Mouse (Mus musculus): ENCODE data around the gene Spty2d1. TPM values are rescaled to one million over a fixed set of nuclear protein-coding genes. Genes with fewer than 3 reads are reported as not detected.
A peak's percentile ranks its signal among the peaks of the same experiment; 100 is the strongest.

Spty2d1 gene
- total RNA-seq, 2 experiments from 2014 or later: 11.9 to 13.6 TPM

GRCm38 (mm10) chr7:46997008-46997407, 11.2 kb downstream of the Spty2d1 start:
- ATAC-seq (replicated peaks; ENCODE audit: low FRiP score, poor library complexity, severe bottlenecking): no peak

GRCm38 (mm10) chr7:46995558-46995957, 12.7 kb downstream of the Spty2d1 start:
- ATAC-seq (replicated peaks; ENCODE audit: low FRiP score, poor library complexity, severe bottlenecking): no peak

GRCm38 (mm10) chr7:46993079-46993478, 15.1 kb downstream of the Spty2d1 start:
- no peak for ATAC-seq (replicated peaks; ENCODE audit: low FRiP score, poor library complexity, severe bottlenecking)

DNA sequence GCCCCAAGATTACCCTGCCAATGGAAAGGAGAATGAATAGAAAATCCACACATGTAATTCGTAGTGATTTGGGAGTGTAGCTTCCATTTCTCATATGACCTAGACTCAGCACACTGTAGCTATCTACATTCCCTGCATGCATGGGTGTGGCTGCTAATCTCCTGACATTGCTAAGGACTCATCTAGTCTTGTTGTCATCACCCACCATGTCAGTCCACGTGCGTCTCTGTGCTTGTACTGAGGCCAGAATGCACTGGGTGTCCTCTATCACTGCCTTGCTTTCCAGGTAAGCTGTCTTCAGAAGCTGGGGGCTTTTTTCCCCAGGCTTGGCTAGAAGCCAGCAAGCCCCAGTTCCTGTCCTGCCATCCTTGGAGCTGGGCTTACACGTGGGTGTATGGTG, 18.8 kb downstream of the Spty2d1 start:
- ATAC-seq (replicated peaks; ENCODE audit: low FRiP score, poor library complexity, severe bottlenecking): peak; percentile 68

- no peak for ATAC-seq (replicated peaks; ENCODE audit: low FRiP score, poor library complexity, severe bottlenecking)
These were observed 21.1 kb downstream of the Spty2d1 start for GRCm38 (mm10) chr7:46987073-46987472.

GRCm38 (mm10) chr7:46986646-46987045, 21.6 kb downstream of the Spty2d1 start:
- no peak for ATAC-seq (replicated peaks; ENCODE audit: low FRiP score, poor library complexity, severe bottlenecking)

- no peak for ATAC-seq (replicated peaks; ENCODE audit: low FRiP score, poor library complexity, severe bottlenecking)
These were observed 22.3 kb downstream of the Spty2d1 start for GRCm38 (mm10) chr7:46985718-46986505.

DNA sequence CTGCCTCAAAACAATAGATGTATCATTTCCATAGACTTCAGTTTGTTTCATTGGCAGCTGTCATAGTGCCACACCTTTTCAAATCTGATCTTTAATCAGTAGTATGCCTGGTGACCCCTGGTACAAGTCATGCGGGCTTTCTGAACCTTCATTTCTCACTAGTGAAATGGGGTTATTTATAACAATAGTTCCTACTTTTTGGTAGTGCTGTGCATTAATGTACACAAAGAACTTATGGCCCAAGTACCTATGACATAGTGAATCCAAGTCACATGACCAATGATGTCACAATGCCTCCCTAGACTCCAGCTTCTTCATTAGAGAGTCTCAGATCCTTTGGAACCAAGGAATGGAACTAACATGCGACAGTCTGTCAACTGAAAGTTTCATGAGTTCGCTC, 24.9 kb downstream of the Spty2d1 start, which contains the start of gene Gm9999:
Gene Gm9999, plus strand, starts transcription at position 301 of the 400 bp plus-strand sequence.
- ATAC-seq (replicated peaks; ENCODE audit: low FRiP score, poor library complexity, severe bottlenecking): no peak

GRCm38 (mm10) chr7:46975456-46975855, 32.8 kb downstream of the Spty2d1 start:
- ATAC-seq (replicated peaks; ENCODE audit: low FRiP score, poor library complexity, severe bottlenecking): no peak

- ATAC-seq (replicated peaks; ENCODE audit: low FRiP score, poor library complexity, severe bottlenecking): no peak
These were observed 33.6 kb downstream of the Spty2d1 start for GRCm38 (mm10) chr7:46974648-46975047.

GRCm38 (mm10) chr7:46969898-46970297, 38.3 kb downstream of the Spty2d1 start:
- ATAC-seq (replicated peaks; ENCODE audit: low FRiP score, poor library complexity, severe bottlenecking): no peak

DNA sequence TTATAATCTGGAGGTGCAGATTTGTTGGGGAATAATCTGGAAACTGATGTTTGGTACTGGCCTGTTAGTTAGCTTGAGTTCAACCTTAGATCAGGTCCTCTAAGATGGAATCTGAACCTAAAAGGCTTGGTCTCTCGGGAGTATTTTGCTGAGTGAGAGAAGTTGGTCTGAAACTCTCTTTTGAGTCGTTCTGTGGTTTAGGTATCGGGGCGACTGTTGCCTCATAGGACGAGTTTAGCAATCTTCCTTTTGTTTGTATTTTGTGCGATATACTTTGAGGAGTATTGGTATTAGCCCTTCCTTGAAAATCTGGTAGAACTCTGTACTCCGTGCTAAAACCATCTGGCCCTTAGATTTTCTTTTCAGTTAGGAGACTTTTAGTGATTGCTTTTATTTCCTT, 44.1 kb downstream of the Spty2d1 start:
- ATAC-seq (replicated peaks; ENCODE audit: low FRiP score, poor library complexity, severe bottlenecking): no peak

DNA sequence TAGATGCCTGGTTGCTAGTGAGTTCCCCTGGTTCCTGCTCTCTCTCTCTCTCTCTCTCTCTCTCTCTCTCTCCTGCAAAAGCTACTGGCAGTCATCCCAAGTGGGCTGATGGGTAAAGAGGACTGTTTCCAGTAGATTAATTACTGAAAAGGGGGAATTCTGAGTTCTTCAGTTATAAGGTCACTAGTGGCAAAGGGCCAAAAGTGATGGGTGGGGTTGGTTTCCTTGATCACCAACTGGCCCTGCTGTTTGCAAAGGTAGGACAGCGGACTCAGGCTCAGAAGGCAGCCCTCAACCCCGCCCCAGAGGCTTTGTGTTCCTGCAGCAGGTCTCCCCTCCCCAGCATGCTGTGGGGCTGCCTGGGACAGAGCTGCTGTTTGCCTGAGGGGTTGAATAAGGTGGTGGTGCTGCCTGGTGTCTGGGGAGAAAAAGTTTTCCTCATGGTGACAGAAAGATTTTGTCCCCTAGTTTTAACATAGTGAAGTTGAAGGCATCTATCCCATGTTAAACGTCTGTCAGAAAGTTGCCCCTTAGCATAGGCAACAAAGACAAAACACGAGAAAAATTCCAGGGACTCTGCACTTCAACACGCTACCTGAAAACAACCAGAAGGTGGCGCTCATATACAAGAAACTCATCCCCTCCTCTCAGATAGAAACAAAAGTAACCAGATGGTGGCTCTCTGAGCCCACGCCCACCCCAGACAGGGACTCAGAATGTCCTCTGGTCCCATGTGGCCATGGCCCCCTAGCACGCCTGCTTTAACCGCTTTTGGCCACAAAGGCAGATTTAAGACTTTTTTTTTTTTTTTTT, 45.2 kb downstream of the Spty2d1 start:
- ATAC-seq (replicated peaks; ENCODE audit: low FRiP score, poor library complexity, severe bottlenecking): peak; percentile 55

DNA sequence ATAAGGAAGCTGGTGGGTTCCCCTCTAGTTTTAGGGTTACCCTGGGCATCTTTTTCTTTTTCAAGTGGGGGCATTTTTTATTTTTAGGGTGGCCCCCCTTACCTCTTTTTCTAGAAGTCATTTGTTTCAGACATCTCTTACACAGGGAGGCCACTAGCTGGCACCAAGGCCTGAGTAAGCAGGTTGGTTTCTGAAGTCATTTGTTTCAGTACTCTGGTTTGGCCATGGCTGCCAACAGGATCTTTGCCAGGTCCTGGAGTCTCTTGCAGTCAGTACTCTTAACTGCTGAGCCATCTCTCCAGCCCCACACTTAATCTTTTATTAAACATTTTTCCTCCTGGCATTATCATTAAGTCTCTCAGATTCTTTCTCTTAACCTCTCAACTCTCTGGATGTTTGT, 46.1 kb downstream of the Spty2d1 start:
- no peak for ATAC-seq (replicated peaks; ENCODE audit: low FRiP score, poor library complexity, severe bottlenecking)

- no peak for ATAC-seq (replicated peaks; ENCODE audit: low FRiP score, poor library complexity, severe bottlenecking)
These were observed 47.2 kb downstream of the Spty2d1 start for GRCm38 (mm10) chr7:46960991-46961390.

- no peak for ATAC-seq (replicated peaks; ENCODE audit: low FRiP score, poor library complexity, severe bottlenecking)
These were observed 49.4 kb downstream of the Spty2d1 start for GRCm38 (mm10) chr7:46958853-46959252.

GRCm38 (mm10) chr7:46957831-46958691, 50.1 kb downstream of the Spty2d1 start, which contains the start of gene Uevld:
Gene Uevld, minus strand, starts transcription at chr7:46958527.
- ATAC-seq (replicated peaks; ENCODE audit: low FRiP score, poor library complexity, severe bottlenecking): peak; percentile 96
